Comparison of ENCODE assay signal across 14 mouse cellular contexts in genomic region chr6:30177305-30177704, GRCm38 (mm10).
DNase-seq lines count a peak whose midpoint lies in the region; ATAC-seq lines count a peak whose summit lies in the region.
"Had no signal": no experiment of that assay in that cellular context is flagged by ENCODE, and none has a peak within 500 bp of the region (broad histone marks: within the 10 kb centered on the region; RNA-seq: fewer than 3 reads in every experiment).

No protein-coding gene starts in this region.

- no peak overlapping the region for H3K27ac ChIP-seq in intestine, embryonic 15.5 days
- H3K27ac ChIP-seq in intestine, embryonic 16.5 days (ENCODE audit: low read length): no peak overlapping the region
- no peak overlapping the region for H3K27ac ChIP-seq in embryonic facial prominence, embryonic 10.5 days (replicated peaks)
- H3K27ac ChIP-seq: hindbrain, embryonic 15.5 days; liver, embryonic 14.5 days; neural tube, embryonic 12.5 days had no signal

- H3K27me3 ChIP-seq in intestine, embryonic 15.5 days (replicated peaks): peaks cover 91% of the 10 kb centered on the region
- peaks cover 85% of the 10 kb centered on the region for H3K27me3 ChIP-seq in intestine, embryonic 16.5 days (replicated peaks; ENCODE audit: control insufficient read depth, insufficient read depth, low read length)
- H3K27me3 ChIP-seq in embryonic facial prominence, embryonic 10.5 days (replicated peaks; ENCODE audit: low read depth, poor library complexity, severe bottlenecking): peaks cover 100% of the 10 kb centered on the region

- WGBS in intestine, embryonic 15.5 days: 4% methylated on average over 14 of the region's 14 CpGs
- WGBS in intestine, embryonic 16.5 days: 3% methylated on average over 14 of the region's 14 CpGs
- WGBS in embryonic facial prominence, embryonic 10.5 days: under 1% methylated on average over 14 of the region's 14 CpGs

- no peaks in the 10 kb centered on the region for H3K9me3 ChIP-seq in intestine, embryonic 15.5 days
- H3K9me3 ChIP-seq in intestine, embryonic 16.5 days (ENCODE audit: control insufficient read depth, low read length): no peaks in the 10 kb centered on the region
- peaks cover 3% of the 10 kb centered on the region; the same call in 1 of the 2 replicates for H3K9me3 ChIP-seq in embryonic facial prominence, embryonic 10.5 days
- H3K9me3 ChIP-seq: hindbrain, embryonic 15.5 days; neural tube, embryonic 12.5 days had no signal

- DNase-seq in retina, embryonic 14.5 days (ENCODE audit: low spot score): peak; percentile 42
- no peak for DNase-seq in retina, postnatal 1 day
- DNase-seq in embryonic facial prominence, embryonic 10.5 days (ENCODE audit: low spot score): peak; percentile 59
- DNase-seq in cerebellum, adult 11-12 months: no peak
- DNase-seq: right cerebral cortex, adult 18-20 months; thymus, postnatal 36 days had no signal

- H3K4me2 ChIP-seq in intestine, embryonic 15.5 days (replicated peaks): 0 out of 2 replicates have a peak overlapping the region, but pooled peaks have one; percentile 5
- no peak overlapping the region for H3K4me2 ChIP-seq in intestine, embryonic 16.5 days (ENCODE audit: low read depth, low read length)

- H3K36me3 ChIP-seq in intestine, embryonic 15.5 days: no peaks in the 10 kb centered on the region
- H3K36me3 ChIP-seq in intestine, embryonic 16.5 days (ENCODE audit: control insufficient read depth, insufficient read depth, low read length): no peaks in the 10 kb centered on the region
- H3K36me3 ChIP-seq in embryonic facial prominence, embryonic 10.5 days (replicated peaks): no peaks in the 10 kb centered on the region
- H3K36me3 ChIP-seq: G1E; hindbrain, embryonic 15.5 days; neural tube, embryonic 12.5 days had no signal

- no peak overlapping the region for H3K9ac ChIP-seq in intestine, embryonic 15.5 days
- no peak overlapping the region for H3K9ac ChIP-seq in intestine, embryonic 16.5 days (ENCODE audit: low read depth, low read length)
- H3K9ac ChIP-seq: hindbrain, embryonic 15.5 days; liver, embryonic 14.5 days; neural tube, embryonic 12.5 days had no signal

- no peak for ATAC-seq in intestine, embryonic 15.5 days
- no peak for ATAC-seq in intestine, embryonic 16.5 days
- no peak for ATAC-seq in inflammation-experienced regulatory T-cells, adult 6 months
- ATAC-seq: activated CD4-positive, CD25-positive, alpha-beta regulatory T cell, adult 4 months had no signal

- peaks cover 52% of the 10 kb centered on the region for H3K4me1 ChIP-seq in intestine, embryonic 15.5 days (replicated peaks)
- H3K4me1 ChIP-seq in intestine, embryonic 16.5 days (ENCODE audit: control insufficient read depth, insufficient read depth, low read length): peaks cover 43% of the 10 kb centered on the region
- H3K4me1 ChIP-seq in embryonic facial prominence, embryonic 10.5 days: peaks cover 72% of the 10 kb centered on the region

- H3K4me3 ChIP-seq in intestine, embryonic 15.5 days (replicated peaks): no peak overlapping the region
- H3K4me3 ChIP-seq in intestine, embryonic 16.5 days (ENCODE audit: low read length): no peak overlapping the region
- H3K4me3 ChIP-seq in embryonic facial prominence, embryonic 10.5 days: peak overlapping the region; percentile 21; the same call in 1 of the 2 replicates
- H3K4me3 ChIP-seq: hindbrain, embryonic 15.5 days; neural tube, embryonic 12.5 days had no signal

Comparison
In these comparisons a context has a peak if more than half of its experiments do, and no peak if none do; other contexts are left out.
1. DNase-seq: peak in retina, embryonic 14.5 days (single experiment) and embryonic facial prominence, embryonic 10.5 days (single experiment); none in retina, postnatal 1 day (single experiment) and cerebellum, adult 11-12 months (single experiment).